Mouse (Mus musculus): ENCODE results near the gene Sik2. TPM values are rescaled to one million over a fixed set of nuclear protein-coding genes. Genes with fewer than 3 reads are reported as not detected.

Sik2 gene
- polyA plus RNA-seq (2012; rRNA removed) = 6.4 and 11.6 TPM in 2 replicates

DNA sequence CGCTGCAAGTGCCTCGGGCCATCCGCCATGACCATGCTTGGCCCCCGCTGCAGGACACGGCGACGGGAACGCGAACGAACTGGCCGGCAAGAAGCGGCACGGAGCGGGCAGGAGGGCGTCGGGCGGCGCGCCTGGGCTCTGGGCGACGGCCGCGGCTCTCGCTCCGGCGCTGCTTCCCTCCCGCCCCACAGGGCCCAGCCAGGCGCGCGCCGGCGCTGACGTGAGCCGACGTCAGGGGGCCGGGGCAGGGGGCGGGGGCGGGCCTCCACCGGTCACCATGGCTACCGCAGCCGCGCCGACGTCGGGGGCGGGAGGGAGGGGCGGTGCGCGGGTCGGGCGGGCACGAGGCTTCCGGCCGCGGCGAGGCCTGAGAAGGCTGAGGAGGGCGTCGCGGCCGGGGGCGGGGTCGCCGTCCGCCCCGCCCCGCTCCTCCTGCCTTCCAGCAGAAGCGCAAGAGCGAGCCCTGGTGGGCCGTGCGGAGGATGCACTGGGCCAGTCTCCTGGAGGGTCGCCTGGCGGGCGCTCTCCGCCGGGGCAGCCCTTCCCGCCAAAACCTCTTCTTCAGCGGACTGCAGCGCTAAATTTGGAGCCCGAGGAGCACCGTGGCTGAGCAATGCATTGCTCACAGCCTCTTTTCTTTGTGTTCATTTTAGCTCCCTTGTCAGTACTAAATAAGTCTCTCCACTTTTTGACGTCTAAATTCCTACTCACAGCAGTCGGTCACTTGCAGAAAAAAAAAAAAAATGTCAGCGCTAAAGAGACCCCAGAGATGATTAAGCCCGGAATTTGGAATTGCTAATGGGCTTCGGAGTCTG lies at the start of gene Sik2:
TSS of gene Sik2 (minus strand) at position 233 of the 815 bp plus-strand sequence.
- DNase-seq (ENCODE audit: low read depth, low spot score) = no peak
- WGBS = under 1% methylated on average over 85 of the region's 85 CpGs

DNA sequence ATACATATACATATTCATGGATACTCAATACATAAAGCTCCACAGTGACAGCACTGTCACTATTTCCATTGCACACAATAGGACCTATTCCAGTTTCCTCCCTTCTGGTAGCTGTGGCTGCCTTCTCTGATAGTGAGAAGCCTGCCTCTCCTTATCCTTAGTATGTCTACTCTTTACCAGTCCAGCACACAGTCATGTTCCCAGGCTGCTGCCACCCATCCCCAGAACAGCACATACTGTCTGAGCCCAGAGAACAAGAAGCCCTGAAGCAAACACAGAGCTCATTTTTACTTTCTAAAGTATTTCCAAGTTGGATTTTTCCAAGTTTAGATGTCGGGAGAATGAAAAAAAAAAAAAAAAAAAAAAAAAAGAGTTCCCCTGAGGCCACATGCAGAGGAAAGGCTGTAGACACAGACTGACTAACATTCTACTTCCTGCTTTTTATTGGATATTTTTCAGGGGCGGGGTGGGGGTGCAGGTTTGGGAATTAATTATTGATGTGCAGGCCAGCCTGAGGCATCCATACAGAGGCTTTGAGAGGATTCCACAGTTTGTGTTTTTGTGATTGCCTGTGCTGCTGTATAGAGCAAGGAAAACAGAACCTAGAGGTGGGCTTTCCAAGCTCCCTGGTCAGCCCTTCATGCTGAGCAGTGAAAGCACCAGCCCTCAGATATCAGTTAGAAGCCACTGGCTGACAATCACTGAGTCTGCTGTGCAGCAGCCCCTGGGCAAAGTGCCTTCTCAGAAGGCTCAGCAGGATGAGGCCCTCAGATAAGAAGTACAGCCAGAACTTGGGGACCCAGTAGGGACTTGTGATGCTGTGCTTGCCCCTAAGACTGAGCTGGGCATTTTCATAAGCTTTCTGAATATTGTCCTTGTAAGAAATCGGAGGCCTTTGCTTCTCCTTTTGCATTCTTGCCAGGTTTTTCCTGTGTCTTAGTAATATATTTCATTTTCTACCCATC lies 47.8 kb upstream of the Sik2 start:
- no peak for DNase-seq (ENCODE audit: low read depth, low spot score)
- WGBS = 50% methylated on average over 3 of the region's 3 CpGs

DNA sequence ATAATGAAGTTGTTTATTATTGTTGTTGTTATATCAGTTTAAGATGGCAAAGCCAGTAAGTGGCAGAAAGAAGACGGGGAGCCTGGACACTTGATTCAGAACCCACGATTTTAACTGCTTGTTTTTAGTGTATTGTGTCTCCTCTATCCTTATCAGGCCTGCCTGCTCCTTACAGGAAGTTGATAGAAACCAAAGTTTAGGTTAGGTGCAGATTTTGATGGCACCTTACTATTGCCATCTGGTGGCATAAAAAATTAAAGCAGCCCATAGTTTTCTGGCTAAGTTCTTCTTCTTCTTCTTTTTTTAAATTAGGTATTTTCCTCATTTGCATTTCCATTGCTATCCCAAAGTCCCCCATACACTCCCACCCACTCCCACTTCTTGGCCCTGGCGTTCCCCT lies 43.3 kb upstream of the Sik2 start:
- 50% methylated on average over 3 of the region's 3 CpGs for WGBS
- DNase-seq (ENCODE audit: low read depth, low spot score) = no peak

DNA sequence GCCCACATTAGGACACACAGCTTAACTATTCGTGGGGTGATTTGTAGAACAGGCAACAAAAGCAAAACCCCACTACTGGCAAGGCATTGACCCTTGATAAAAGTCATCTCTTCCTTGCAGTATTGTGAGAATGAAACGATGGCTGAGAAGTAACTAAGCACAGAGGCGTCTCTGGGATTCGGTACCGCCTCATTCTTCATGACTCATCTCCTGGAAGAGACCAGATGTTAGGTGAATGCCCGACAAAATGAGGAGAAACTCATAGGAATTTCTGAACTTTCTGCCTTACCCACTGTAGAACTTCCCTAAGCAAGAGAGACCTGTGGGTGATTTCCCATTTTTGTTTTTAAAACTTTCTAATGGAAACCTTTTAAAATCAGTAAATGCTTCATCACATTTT lies 33.3 kb upstream of the Sik2 start:
- WGBS = 72% methylated on average over 6 of the region's 6 CpGs
- DNase-seq (ENCODE audit: low read depth, low spot score) = no peak

DNA sequence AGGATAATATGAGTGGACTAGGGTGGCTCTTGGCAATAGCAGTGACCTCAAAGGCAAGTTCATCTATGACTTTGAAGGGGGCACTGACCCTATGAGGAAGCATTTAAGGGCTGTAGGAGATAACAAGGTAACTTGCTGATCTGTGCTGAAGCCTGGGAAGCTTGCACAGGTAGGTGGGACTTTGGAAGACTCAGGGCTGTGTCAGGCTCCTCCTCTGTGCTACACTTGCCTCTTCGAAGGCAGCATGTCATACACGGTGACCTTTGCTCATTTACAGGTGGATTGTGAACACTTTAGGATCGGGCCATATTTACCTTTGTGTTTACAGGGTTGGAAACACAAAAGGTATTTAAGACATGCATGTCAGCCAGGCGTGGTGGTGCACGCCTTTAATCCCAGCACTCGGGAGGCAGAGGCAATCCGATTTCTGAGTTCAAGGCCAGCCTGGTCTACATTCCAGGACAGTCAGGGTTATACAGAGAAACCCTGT lies 32.7 kb upstream of the Sik2 start:
- 38% methylated on average over 7 of the region's 7 CpGs for WGBS
- peak; percentile 38 for DNase-seq (ENCODE audit: low read depth, low spot score)

DNA sequence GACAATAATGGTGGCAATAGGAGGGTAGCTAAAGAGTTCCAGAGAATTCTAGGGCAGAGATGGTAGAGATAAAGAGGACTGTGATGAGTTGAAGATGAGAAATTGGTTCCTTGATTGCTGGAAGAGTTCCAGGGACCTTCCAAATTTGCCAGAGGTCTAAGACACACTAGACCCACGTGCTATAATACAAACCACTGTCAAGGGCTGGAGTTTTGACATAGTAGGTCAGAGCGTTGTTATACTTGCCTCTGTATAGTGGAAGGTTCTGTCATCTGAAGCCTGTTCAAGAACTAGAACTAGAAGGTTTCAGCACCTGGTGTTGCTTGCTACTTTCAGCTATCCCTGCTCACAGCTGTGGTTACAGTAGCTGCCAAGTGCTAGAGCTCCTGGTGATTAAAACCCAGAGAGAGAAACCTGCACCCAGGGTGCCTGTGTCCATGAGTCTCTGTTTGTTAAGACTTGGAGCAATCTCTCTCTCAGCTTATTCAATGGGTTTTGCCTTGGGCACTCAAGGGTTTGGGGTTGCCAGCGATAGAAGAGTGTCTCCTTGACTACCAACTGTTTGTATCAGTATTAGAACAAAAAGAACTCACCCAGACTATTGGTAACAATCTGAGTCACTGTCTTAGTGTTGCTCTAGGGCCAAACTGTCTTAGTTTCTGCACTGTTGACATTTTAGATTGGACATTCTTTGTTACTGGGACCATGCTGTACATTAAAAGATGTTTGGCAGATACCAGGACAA lies 24.1 kb upstream of the Sik2 start:
- 76% methylated on average over 3 of the region's 3 CpGs for WGBS

DNA sequence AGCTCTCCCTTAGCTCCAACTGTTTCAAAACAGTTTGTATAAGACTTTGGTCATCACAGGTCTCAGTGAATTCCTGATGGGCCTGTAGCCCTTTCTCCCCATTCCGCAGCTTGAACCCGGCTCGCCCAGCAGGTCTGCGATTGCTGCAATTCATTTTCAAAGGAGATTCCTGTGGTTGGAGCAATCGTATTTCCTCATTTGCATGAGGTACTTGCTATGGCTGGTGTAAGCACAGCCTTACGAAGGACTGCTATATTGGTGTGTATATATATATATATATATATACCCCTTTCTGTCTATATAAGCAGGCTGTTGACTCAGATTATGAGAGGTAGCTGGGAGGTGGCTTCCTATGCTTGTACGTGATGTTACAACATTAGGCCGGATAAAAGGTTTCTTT lies 23.4 kb upstream of the Sik2 start:
- WGBS = 65% methylated on average over 8 of the region's 8 CpGs
- DNase-seq (ENCODE audit: low read depth, low spot score) = no peak

More for the DNA sequence above, 24.1 kb upstream of the Sik2 start:
- no peak for DNase-seq (ENCODE audit: low read depth, low spot score)

DNA sequence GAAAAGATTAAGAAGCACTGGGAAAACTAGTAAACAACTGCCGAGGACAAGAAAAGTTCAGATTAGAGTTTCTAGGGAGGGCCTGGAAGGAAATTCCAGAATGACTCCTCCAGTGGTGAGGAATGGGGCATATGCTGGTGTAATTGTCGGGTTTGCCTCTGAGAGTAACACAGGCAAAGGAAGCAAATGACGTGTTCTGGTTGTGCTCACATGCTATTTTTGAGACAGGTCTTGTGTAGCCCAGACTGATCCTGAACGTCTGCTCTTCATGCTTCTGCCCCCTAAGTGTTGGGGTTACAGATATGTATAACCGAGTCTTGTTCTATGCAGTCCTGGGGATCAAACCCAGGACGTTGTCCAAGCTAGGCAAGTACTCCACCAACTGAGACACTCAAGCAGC lies 22.7 kb upstream of the Sik2 start:
- no peak for DNase-seq (ENCODE audit: low read depth, low spot score)
- WGBS = 62% methylated on average over 6 of the region's 6 CpGs

DNA sequence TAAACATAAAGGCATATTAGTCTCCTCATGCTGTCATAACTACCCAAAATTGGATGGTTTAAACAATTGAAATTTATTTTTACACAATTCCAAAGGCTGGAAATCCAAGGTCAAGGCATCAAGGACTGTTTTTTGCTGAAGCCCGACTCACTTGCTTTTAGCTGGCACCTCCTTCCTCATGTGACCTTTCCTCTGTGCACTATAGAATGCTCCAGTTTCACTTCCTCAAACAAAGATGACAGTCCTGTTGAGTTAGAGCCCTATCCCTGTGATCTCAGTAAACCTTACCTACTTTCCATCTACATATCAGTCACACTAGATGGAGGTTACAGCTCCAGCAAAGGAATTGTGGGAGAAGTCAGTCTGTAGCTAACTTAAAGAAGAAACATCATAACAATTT lies 21.3 kb upstream of the Sik2 start:
- WGBS = 16% methylated on average over 1 of the region's 1 CpGs

DNA sequence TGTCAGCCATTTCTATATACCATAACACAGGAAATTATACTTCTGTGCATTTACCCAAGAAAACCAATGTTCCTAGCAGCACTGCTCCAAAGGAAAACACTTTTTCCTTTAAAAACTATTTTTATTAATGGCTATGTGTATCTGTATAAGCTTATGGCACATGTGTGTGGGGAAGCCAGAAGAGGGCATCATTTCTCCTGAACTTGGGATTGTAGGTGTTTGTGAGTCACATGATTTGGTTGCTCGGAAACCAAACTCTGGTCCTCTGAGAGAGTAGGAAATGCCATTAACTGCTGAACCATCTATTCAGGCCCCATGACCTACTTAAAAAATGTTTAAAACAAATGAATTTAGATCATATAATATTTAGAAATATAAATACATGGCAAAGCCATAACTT lies 18.1 kb upstream of the Sik2 start:
- DNase-seq (ENCODE audit: low read depth, low spot score) = no peak
- 74% methylated on average over 1 of the region's 1 CpGs for WGBS

More for the DNA sequence above, 21.3 kb upstream of the Sik2 start:
- DNase-seq (ENCODE audit: low read depth, low spot score) = no peak

DNA sequence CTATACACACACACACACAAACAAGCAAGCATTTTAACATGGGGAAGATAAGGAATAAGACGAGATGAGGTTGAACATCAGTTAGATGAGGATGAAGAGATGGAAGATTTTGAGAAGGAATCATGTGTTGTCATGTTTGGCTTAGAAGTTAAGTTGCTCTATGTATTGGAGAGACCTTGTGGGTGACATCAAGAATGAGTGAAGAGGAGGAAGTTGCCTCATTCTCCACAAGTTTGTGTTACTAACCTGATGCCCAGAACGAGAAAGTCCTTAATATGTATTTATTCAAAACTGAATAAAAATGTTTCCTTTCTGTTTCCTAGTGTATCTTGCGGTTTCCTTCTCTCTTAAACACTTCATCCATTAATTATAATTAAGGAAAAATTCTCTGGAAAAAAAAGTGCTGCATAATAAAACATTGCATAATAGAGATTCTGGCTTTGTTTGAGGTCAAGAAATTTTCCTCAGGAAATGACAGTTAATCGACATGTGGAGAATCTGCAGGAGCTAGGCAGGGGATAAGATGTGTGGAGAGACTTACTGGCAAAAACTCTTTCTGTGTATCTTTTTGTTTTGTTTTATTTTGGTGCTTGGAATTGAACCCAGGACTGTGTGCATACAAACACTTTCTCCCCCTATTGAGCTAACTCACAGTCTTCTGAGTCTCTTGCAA lies 12.4 kb upstream of the Sik2 start:
- 74% methylated on average over 4 of the region's 4 CpGs for WGBS
- DNase-seq (ENCODE audit: low read depth, low spot score) = no peak

DNA sequence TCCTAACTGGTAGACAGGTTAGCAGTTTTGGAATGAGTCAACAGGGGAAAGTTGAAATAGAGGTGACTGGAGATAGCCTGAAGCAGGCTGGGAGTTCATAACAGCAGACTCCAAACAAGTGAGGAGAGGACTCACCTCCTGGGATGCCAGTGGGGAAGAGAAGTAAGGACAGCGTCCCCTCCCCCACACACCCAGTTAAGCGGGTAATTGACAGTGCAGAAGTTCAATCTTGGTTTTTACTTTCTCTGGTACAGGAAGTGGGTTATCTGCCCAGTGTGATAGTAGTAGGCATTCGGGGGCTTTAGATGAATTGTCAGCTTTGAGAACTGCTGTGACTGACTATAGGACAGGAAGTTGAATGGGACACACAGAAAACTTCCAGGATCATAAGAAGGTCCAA lies 11.5 kb upstream of the Sik2 start:
- 60% methylated on average over 3 of the region's 3 CpGs for WGBS
- DNase-seq (ENCODE audit: low read depth, low spot score) = no peak

DNA sequence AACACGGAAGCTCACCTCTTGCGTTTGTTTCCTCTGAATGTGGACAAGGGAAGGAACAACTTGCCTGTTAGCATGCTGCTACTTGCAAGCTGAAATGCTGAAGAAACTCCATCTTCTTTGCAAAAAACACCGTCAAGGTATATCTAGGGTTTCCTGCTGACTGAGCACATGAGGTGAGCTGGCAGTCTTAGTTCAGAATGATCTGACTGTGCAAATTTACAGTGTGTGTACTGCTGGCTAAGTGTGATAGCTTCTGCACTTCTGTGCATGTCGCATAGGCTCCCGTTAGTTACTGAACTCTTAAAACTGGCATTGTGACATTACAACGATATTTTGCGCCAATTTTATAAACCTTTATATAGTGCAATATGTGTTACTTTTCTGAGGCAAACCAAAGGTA lies 10.8 kb upstream of the Sik2 start:
- DNase-seq (ENCODE audit: low read depth, low spot score) = no peak
- 68% methylated on average over 7 of the region's 7 CpGs for WGBS

DNA sequence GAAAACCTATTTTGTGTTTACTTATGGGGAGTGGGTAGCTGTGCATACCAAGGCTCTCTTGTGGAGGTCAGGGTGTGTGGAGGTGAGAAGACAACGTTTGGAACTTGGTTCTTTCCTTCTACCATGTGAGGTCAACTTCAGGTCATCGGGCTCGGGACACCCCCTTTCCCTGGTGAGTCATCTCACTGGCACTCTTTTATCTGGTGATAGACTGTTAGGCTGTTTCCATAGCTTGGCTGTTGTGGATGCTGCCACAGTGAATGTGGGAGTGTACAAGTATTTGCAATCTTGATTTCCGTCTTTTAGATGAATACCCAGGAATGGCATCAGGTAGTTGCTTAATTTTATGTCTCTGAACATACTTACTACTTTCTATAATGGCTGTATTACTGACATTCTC lies 6.9 kb upstream of the Sik2 start:
- DNase-seq (ENCODE audit: low read depth, low spot score) = no peak
- 13% methylated on average over 4 of the region's 4 CpGs for WGBS

DNA sequence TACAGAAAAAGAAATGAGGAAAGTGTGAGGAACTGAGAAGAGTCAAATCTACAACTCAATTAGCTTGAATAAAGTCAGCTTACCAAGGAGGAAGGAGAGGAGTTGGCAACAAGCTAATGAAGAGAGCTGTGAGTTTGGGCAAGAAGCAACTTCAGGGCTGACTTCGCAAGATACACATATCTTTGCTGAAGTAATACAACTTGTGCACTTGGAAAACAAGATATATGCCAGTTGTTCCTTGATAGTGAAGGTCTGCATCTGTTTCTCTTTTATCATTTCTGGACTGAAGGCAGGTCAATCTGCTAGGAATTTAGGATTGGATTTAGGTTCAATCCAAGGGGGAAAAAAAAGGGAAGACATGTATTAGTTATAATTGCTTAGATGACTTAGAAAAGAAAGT lies 4.8 kb upstream of the Sik2 start:
- WGBS = 88% methylated on average over 1 of the region's 1 CpGs
- DNase-seq (ENCODE audit: low read depth, low spot score) = no peak

DNA sequence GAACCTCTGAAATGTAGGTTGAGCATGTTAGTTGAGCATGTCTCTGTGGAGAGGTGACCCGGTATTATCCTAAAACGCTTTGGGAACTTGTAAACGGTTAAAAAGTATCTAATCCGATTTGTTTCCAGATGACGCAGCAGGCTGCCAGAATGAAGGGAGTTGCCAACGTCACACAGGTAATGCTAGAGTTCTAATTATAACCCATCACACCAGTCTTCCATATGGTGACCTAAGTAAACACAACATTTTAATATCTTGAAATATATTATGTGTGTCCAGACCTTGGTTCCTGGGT lies 730 bp upstream of the Sik2 start:
- no peak for DNase-seq (ENCODE audit: low read depth, low spot score)
- 4% methylated on average over 6 of the region's 6 CpGs for WGBS

DNA sequence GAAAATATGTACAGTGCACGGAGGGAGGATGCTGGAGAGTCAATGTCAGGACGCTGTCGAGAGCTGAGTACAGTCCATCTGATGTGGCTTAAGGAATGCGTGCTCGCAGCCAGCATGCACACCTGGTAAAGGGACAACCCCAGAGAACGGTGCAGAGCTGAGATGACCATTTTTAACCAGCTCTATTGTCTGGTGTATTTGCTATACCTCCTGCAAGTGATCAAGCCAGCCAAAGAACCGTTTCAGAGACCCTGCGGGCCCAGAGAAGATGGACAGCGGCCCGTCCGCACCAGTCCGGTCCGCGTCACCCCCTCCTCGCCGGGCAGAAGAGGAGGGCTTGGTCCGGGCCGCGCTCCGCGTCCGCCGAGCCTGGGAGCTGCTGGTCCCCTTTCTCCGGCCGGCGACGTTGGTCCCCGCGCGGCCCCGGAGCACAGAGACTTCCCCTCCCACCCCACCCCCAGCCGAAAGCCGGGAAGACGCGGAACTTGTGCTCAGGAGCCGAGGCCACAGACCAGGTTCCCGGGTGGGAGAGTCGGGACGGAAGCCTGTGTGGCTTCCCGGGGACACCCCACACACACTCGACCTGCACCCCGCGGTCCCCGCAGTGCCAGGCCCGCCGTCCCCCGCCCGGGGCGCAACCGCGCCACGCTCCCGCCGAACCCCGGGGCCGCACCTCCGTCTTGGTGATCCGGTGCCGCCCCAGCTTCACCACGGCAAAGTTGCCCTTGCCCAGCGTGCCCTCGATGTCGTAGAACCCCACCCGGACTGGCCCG lies 619 bp downstream of the Sik2 start:
- 1% methylated on average over 65 of the region's 65 CpGs for WGBS
- no peak for DNase-seq (ENCODE audit: low read depth, low spot score)

DNA sequence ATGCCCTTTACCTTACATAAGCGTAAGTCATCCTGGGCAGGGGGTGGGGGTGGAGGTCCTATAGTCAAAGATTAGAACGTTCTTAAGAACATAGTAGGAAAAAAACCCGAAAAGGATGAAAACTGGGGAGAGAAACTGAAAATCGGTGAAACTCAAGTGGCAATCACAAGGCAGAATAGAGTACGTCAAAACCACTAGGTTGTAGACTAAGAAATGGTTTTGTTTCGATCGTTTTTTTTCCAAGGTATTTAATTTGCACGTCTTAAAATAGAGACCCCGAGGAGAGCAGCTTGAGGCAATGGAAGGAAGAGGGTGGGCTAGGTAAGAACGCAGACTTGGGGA lies 1.2 kb downstream of the Sik2 start:
- DNase-seq (ENCODE audit: low read depth, low spot score) = no peak
- whole genome bisulfite sequencing = 17% methylated on average over 10 of the region's 10 CpGs

DNA sequence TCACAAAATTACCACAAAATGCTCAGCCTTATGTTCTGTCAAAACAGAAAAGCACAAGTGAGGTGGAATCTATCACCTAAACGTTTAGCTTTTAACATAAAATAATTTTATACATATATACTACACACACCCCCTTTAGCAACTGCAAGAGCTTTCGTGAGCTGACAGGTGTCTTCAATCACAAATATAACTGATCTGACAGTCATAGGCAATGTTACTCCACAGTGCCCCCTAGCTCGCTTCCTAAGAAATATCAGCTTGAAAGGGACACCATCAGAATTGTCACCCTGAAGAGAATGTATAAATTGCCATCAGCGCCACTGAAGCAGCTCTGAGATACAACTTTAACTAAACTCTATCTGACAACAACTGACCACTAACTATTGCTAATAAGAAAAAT lies 2.0 kb downstream of the Sik2 start:
- no peak for DNase-seq (ENCODE audit: low read depth, low spot score)
- WGBS = 8% methylated on average over 4 of the region's 4 CpGs
